Comparison of ENCODE assay signal across 14 mouse cellular contexts in genomic region chr11:49997321-49997720, GRCm38 (mm10). TPM values are rescaled to one million over a fixed set of nuclear protein-coding genes. Genes with fewer than 3 reads are reported as not detected.
A peak's percentile ranks its signal among the peaks of the same experiment; 100 is the strongest.
DNase-seq lines count a peak whose midpoint lies in the region; ATAC-seq and TF ChIP-seq lines count a peak whose summit lies in the region.
"Had no signal": no experiment of that assay in that cellular context is flagged by ENCODE, and none has a peak within 500 bp of the region (broad histone marks: within the 10 kb centered on the region; RNA-seq: fewer than 3 reads in every experiment).

No protein-coding gene starts in this region.

- intact Hi-C loops in gastrocnemius, postnatal 36 days (cut with DNase I) = no loop called here

- no peaks in the 10 kb centered on the region for H3K27me3 ChIP-seq in liver, adult 2 months (ENCODE audit: control insufficient read depth, insufficient read depth, low read length)
- H3K27me3 ChIP-seq in liver, postnatal 0 days (ENCODE audit: insufficient read depth, low read length) = no peaks in the 10 kb centered on the region
- no peaks in the 10 kb centered on the region for H3K27me3 ChIP-seq in forebrain, embryonic 13.5 days
- H3K27me3 ChIP-seq: neural tube, embryonic 12.5 days had no signal

- TF ChIP-seq POLR2A in liver, adult 2 months (IDR thresholded peaks at IDR 0.05; ENCODE audit: extremely low read depth, insufficient read depth, low read length) = no peak

- H3K79me2 ChIP-seq in liver, adult 2 months (ENCODE audit: control insufficient read depth, insufficient read depth, low read length) = no peaks in the 10 kb centered on the region

- ATAC-seq in liver, postnatal 0 days = no peak
- ATAC-seq in CD4-positive, CD25-positive, alpha-beta regulatory T cell, adult 4 months = peak; percentile 66
- peak; percentile 52 for ATAC-seq in megakaryocyte-erythroid progenitor cell, adult 5-6 weeks (replicated peaks; ENCODE audit: low FRiP score, low TSS enrichment, poor library complexity, severe bottlenecking)
- ATAC-seq in forebrain, embryonic 13.5 days = no peak

- H3K27ac ChIP-seq in liver, adult 2 months (replicated peaks; ENCODE audit: insufficient read depth, low read depth, low read length) = no peak overlapping the region
- no peak overlapping the region; the same call in 1 of the 2 replicates for H3K27ac ChIP-seq in liver, postnatal 0 days (ENCODE audit: low read depth)
- H3K27ac ChIP-seq in forebrain, embryonic 13.5 days = no peak overlapping the region
- H3K27ac ChIP-seq: gastrocnemius, adult 2 months; neural tube, embryonic 12.5 days had no signal

- peak; percentile 27 for DNase-seq in liver, adult 2 months (ENCODE audit: extremely low read depth, low read depth, low spot score)
- no peak for DNase-seq in liver, postnatal 0 days
- peak; percentile 28 for DNase-seq in induced T-regulatory cell, adult 2 months (ENCODE audit: low read depth)
- no peak for DNase-seq in gastrocnemius, postnatal 36 days
- DNase-seq in layer of hippocampus, adult 9-11 months = no peak
- DNase-seq: adrenal gland, postnatal 36 days; cerebellum, adult 11-12 months; gastrocnemius, adult 2 months; liver had no signal

- H3K36me3 ChIP-seq in liver, adult 2 months (ENCODE audit: control insufficient read depth, insufficient read depth, low read length) = no peaks in the 10 kb centered on the region
- no peaks in the 10 kb centered on the region for H3K36me3 ChIP-seq in liver, postnatal 0 days (replicated peaks; ENCODE audit: insufficient read depth, low read length)
- no peaks in the 10 kb centered on the region for H3K36me3 ChIP-seq in forebrain, embryonic 13.5 days (ENCODE audit: poor library complexity, severe bottlenecking)
- H3K36me3 ChIP-seq: neural tube, embryonic 12.5 days had no signal

- no peak overlapping the region for H3K9ac ChIP-seq in liver, adult 2 months (ENCODE audit: low read depth, low read length)
- no peak overlapping the region for H3K9ac ChIP-seq in liver, postnatal 0 days (replicated peaks)
- H3K9ac ChIP-seq in forebrain, embryonic 13.5 days = no peak overlapping the region
- H3K9ac ChIP-seq: neural tube, embryonic 12.5 days had no signal

- H3K9me3 ChIP-seq in liver, postnatal 0 days (ENCODE audit: low read length) = no peaks in the 10 kb centered on the region
- no peaks in the 10 kb centered on the region for H3K9me3 ChIP-seq in forebrain, embryonic 13.5 days (replicated peaks)
- H3K9me3 ChIP-seq: megakaryocyte, embryonic 14.5 days; neural tube, embryonic 12.5 days had no signal

- H3K4me3 ChIP-seq in liver, adult 2 months (ENCODE audit: insufficient read depth, low read depth, low read length) = no peak overlapping the region
- H3K4me3 ChIP-seq in liver, postnatal 0 days (ENCODE audit: low read depth, low read length) = no peak overlapping the region
- no peak overlapping the region for H3K4me3 ChIP-seq in forebrain, embryonic 13.5 days
- H3K4me3 ChIP-seq: gastrocnemius, adult 2 months; megakaryocyte, embryonic 14.5 days; neural tube, embryonic 12.5 days had no signal

- TF ChIP-seq EP300 in liver, postnatal 0 days (IDR thresholded peaks at IDR 0.05; ENCODE audit: low read depth) = no peak

- no peak overlapping the region for H3K4me2 ChIP-seq in liver, postnatal 0 days (ENCODE audit: low read depth, low read length)
- no peak overlapping the region for H3K4me2 ChIP-seq in forebrain, embryonic 13.5 days
- H3K4me2 ChIP-seq: neural tube, embryonic 12.5 days had no signal

- no peak for TF ChIP-seq CTCF in liver, adult 2 months (IDR thresholded peaks at IDR 0.05; ENCODE audit: low read depth, low read length)
- no peak for TF ChIP-seq CTCF in liver, postnatal 0 days (IDR thresholded peaks at IDR 0.05; ENCODE audit: low read depth)

- H3K4me1 ChIP-seq in liver, adult 2 months (ENCODE audit: control insufficient read depth, insufficient read depth, low read length) = peaks cover 8% of the 10 kb centered on the region
- H3K4me1 ChIP-seq in liver, postnatal 0 days (ENCODE audit: insufficient read depth) = peaks cover 21% of the 10 kb centered on the region
- no peaks in the 10 kb centered on the region for H3K4me1 ChIP-seq in forebrain, embryonic 13.5 days
- H3K4me1 ChIP-seq: neural tube, embryonic 12.5 days had no signal

- 31% methylated on average over 5 of the region's 5 CpGs for WGBS in liver, adult 2 months
- 34% methylated on average over 5 of the region's 5 CpGs for WGBS in liver, postnatal 0 days (ENCODE audit: insufficient replicate concordance)
- 86% methylated on average over 5 of the region's 5 CpGs for WGBS in forebrain, embryonic 13.5 days

RNA-seq across cellular contexts. Expression of gene Rnf130, which starts 27.8 kb away (rescaled TPM):
- 98.3 and 111 TPM in 2 replicates for total RNA-seq in liver, adult 2 months (2014; rRNA removed)
- polyA plus RNA-seq in liver, adult 2 months (2012; rRNA removed) = 66.7 and 74.0 TPM in 2 replicates
- polyA plus RNA-seq in liver, postnatal 0 days (2015; fragmentation: Nextera tagmentation; extraction: Ambion mirVana) = 75.0 and 82.0 TPM in 2 replicates
- polyA plus RNA-seq in CD4-positive, CD25-positive, alpha-beta regulatory T cell, adult 4 months (2017; shearing (Covaris generic)) = 1 to 10 TPM; 2.5 to 5.7 TPM
- total RNA-seq in megakaryocyte-erythroid progenitor cell, adult 5-6 weeks (2014; fragmentation: Nextera tagmentation) = 63.4 and 63.8 TPM in 2 replicates
- 115 and 134 TPM in 2 replicates for total RNA-seq in megakaryocyte-erythroid progenitor cell, adult 5-6 weeks (2017)
- 59.5 and 64.1 TPM in 2 replicates for polyA plus RNA-seq in forebrain, embryonic 13.5 days (2015; fragmentation: Nextera tagmentation; extraction: Ambion mirVana)
- 10 to 100 TPM; 37.5 to 44.1 TPM for total RNA-seq in gastrocnemius, postnatal 36 days (2021)

Comparison
In these comparisons a context has a peak if more than half of its experiments do, and no peak if none do; other contexts are left out.
1. DNase-seq: peak in liver, adult 2 months (single experiment) and induced T-regulatory cell, adult 2 months (single experiment); none in liver, postnatal 0 days (single experiment), gastrocnemius, postnatal 36 days (0 of 2) and layer of hippocampus, adult 9-11 months (single experiment).
2. ATAC-seq: peak in CD4-positive, CD25-positive, alpha-beta regulatory T cell, adult 4 months (single experiment) and megakaryocyte-erythroid progenitor cell, adult 5-6 weeks (single experiment); none in liver, postnatal 0 days (single experiment) and forebrain, embryonic 13.5 days (single experiment).